Mouse (Mus musculus) spleen, postnatal 36 days (tissue): ENCODE measurements around the gene Ercc5.

Experiments
- DNase-seq, 2 experiments: peaks; one replicate each; pipeline ENCODE4 v3.0.0; 2022; ENCODE audit warnings: low spot score in 2 of 2, mixed read lengths in 1 of 2

The Ercc5 gene

GRCm38 (mm10) chr1:44147563-44148381, at the start of gene Ercc5:
Gene Ercc5 (plus strand): TSS chr1:44147744.
- DNase-seq: peak; percentile 84 to 86

DNA sequence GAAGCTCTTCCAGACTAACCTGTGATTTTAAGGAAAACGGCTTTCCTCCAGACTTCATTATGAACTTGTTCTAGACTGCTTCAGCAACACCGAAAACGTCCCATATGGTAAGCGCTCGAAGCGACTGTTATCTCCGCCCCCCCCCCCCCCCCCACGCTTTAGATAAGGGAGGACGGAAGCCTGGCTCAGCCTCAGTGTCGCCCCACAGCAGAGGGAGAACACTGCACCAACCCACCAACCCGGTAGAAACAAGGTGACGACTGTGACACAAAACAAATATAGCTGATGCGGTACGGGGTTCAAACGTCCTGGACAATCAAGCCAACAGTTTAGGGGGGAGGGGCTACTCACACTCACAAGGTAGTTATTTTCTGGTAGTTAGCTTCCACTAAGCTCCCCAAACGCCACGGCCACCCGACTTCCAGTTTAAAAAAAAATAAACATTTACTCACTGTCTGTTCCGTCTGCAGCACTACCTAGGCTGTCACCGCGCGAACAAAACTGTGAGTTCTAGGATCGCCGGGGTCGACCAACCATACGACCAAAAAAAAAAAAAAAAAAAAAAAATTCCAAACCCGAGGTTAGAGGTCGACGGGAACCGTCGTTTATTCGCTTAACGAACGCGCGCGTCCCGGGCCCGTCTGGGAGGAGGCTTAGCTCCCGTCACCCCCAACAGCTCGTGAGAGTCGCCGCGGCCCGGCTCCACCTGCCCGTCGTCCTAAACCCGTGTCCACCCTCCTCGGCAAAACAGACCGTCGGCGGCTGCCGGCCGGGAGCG, 45.9 kb upstream of the Ercc5 start:
- peak; percentile 40 to 53 for DNase-seq

GRCm38 (mm10) chr1:44102259-44102717, 45.3 kb upstream of the Ercc5 start, which contains the start of gene Tex30:
Gene Tex30 (minus strand): TSS chr1:44102441.
- peak; percentile 94 for DNase-seq

GRCm38 (mm10) chr1:44102939-44103338, 44.6 kb upstream of the Ercc5 start:
- no peak for DNase-seq

- no peak for DNase-seq
These were observed 30.0 kb upstream of the Ercc5 start for GRCm38 (mm10) chr1:44117571-44117970.

GRCm38 (mm10) chr1:44118239-44119054, 29.1 kb upstream of the Ercc5 start, which contains the start of the genes Kdelc1 and Bivm:
Gene Kdelc1 (minus strand): TSS chr1:44118808.
Gene Bivm (plus strand): TSS chr1:44118957.
- peak; percentile 70 to 77 for DNase-seq

DNA sequence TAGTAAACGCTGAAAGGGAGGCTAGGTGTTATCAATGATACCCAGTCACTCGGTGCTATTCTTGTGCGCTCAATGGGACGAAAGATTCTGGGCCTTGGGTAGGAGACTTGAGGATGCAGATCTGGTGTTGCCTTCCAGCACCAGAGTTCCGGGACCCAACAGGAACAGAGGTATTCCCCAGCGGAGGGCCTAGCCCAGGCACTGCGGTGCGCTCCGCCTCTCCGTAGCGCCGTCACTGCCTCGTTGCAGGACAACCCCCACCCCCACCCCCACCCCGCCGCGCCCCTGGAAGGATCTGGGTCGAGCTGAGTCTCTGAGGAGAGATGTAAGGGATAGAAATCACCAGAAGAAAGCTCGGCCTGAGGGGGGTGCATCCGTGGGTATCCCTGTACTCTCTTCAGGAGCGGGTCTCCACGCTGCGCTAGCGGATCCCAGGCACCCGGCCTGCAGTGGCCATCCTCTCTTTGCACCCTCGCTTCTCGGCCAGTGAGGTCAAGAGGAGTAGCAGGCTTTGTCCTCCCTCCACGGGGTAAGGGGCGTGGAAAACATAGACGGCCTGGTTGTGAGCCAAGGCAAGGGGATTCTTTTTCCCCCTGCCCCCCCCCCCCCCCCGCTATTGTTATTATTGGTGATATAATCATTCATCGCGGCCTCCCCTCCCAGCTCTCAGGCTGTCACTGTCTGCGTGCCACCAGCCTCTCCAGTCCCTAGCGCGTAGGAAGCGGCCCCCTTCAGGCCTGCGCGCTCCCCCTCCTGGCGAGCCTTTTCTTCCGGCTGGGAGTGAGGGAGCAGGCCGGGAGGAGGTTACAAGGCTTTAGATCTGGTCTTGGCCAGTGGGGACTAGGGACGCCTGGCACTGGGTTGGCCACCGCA, 28.1 kb upstream of the Ercc5 start:
- DNase-seq: peak; percentile 59 to 61

GRCm38 (mm10) chr1:44120074-44120406, 27.5 kb upstream of the Ercc5 start:
- no peak for DNase-seq

GRCm38 (mm10) chr1:44122256-44122655, 25.3 kb upstream of the Ercc5 start:
- no peak for DNase-seq

DNA sequence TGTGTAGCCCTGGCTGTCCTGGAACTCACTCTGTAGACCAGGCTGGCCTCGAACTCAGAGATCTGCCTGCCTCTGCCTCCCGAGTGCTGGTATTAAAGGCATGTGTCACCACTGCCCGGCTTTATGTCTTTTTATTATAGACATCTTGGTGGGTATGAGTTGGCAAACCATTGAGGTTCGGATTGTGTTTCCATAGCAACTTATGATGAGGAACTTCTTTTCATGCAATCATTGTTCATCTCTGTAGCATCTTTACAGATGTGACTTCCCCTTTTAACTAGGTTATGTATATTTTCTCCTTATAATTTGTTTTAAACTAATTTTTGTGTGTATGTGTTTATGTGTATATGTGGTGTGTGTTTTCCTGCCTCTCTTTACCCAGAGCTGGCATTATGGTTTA, 22.0 kb upstream of the Ercc5 start:
- DNase-seq: no peak

DNA sequence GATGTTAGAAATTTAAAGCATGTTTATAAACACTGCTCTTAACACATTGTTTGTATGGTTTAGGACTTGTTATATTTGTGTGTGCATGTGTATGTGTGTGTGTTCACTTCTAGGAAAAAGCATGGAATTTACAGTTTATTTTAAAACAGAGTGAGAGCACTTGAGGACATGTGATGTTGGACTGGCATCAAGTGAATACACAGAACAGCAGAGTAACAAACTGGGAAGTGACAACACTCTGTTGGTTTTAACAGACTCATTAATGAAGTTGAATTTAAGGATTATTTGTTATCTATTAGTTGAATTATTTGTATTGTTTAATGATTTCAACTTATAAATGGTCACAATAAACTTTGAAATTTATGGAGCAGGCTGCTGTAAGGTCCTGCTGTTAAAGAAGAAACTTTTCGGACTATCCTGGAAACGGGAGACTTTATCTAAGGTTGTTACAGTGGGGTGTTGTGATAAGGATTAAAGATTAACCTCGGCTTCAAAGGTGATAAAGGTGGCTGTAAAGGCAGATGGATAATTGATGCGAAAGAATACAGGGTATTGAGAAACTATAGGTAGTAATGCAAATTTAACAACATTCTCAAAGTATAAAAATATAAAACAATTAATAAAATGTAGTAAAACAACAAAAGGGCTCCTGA, 17.5 kb upstream of the Ercc5 start:
- no peak for DNase-seq

DNA sequence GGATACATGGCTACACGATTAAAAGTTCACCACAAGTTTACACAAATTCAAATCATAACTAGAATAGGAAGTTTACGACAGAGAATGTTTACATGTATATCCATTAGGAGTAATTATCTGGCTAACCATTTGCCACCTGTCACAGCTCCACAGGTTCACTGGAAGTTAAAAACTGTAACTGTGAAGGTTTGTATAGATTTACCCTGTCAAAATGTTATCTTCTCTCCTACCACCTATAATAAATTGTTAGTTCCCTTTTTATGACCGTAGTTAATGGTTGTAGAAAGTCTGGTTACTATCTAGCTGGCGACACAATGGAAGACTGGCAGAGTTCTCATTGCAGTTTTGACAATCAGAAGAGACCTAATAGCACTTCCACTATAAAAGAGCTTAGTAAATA, 7.3 kb upstream of the Ercc5 start:
- DNase-seq: no peak

GRCm38 (mm10) chr1:44142747-44143146, 4.8 kb upstream of the Ercc5 start:
- no peak for DNase-seq

DNA sequence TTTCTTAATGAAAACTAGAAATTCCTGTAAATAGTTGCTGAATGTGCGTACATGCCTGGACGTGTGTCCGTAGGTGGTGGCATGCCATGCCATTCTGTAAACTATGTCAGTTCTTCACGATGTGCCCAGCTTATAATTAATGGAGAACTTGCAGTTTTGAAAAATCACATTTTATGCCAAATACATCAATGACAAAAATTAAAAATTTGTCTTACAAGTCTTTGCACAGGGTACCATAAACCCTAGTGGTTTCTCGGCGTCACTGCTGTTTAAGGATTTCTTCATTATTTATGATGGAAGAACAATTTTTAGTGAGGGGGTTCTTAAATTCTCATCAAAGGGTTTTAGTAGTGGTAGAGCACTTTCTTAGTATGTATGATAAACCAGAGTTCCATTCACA, 1.2 kb downstream of the Ercc5 start:
- DNase-seq: no peak

- DNase-seq: no peak
These were observed 7.7 kb downstream of the Ercc5 start for GRCm38 (mm10) chr1:44155287-44155686.

GRCm38 (mm10) chr1:44158317-44158716, 10.8 kb downstream of the Ercc5 start:
- no peak for DNase-seq

GRCm38 (mm10) chr1:44161818-44162217, 14.3 kb downstream of the Ercc5 start:
- DNase-seq: no peak

DNA sequence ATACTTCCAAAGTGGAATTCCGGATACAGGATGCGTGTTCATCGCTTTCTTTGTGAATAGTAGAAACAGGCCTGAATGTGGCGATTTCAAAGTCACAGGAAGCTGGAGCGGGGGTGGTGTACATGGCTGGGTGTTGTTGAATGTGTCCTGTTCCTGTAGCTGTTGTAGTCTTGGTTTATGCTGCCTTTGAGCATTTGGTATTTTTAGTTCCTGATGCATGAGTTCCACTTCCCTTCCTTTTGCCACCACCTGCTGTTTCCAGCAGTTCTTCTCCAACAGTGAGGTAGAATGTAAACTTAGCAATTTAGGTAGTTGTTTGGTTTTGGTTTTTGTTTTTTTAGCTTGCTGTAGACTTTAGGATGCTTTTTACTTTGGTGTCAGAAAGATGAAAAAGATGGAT, 14.8 kb downstream of the Ercc5 start:
- no peak for DNase-seq

DNA sequence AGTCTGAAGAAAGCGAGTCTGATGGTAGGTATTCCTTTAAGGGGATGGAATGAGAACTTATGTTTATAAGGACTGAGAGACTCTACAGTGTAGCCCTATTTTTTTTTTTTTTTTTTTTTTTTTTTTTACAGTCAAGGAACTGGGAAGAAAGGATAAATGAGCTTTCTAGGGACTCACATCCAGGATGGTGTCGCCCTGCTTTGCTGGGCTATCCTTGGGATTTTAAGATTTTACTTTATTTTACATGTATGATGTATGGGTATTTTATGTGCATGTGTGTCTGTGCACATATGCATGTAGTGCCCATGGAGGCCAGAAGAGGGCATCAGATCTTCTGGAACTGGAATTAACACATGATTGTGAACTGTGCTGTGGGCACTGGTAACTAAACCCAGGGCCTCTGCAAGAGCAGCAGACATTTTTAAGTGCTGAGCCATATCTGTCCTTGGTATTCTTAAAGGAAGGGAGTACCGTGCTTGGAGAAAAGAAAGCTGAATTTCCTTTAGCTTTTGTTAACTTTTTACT, 20.4 kb downstream of the Ercc5 start:
- DNase-seq: no peak

- no peak for DNase-seq
These were observed 25.1 kb downstream of the Ercc5 start for GRCm38 (mm10) chr1:44172656-44173055.
